Mouse (Mus musculus) embryo, embryonic 11 days (tissue): Measurements from ENCODE around the gene Dars.

Experiments used
- DNase-seq: peaks from one replicate; pipeline ENCODE4 v3.0.0-alpha.2; 2015

The Dars gene

GRCm38 (mm10) chr1:128416584-128417532, at the start of gene Dars:
Gene Dars, minus strand, starts transcription at chr1:128417368.
- peak; percentile 94 for DNase-seq

- DNase-seq = no peak
These were observed 49.7 kb upstream of the Dars start for GRCm38 (mm10) chr1:128466828-128467227.

GRCm38 (mm10) chr1:128463478-128463877, 46.3 kb upstream of the Dars start:
- no peak for DNase-seq

GRCm38 (mm10) chr1:128462389-128462788, 45.2 kb upstream of the Dars start:
- DNase-seq = no peak

GRCm38 (mm10) chr1:128460780-128461179, 43.6 kb upstream of the Dars start:
- no peak for DNase-seq

GRCm38 (mm10) chr1:128459439-128459838, 42.3 kb upstream of the Dars start:
- no peak for DNase-seq

GRCm38 (mm10) chr1:128459011-128459410, 41.8 kb upstream of the Dars start:
- no peak for DNase-seq

GRCm38 (mm10) chr1:128456844-128457445, 39.8 kb upstream of the Dars start:
- peak; percentile 37 for DNase-seq

GRCm38 (mm10) chr1:128456271-128456670, 39.1 kb upstream of the Dars start:
- no peak for DNase-seq

GRCm38 (mm10) chr1:128452210-128452609, 35.0 kb upstream of the Dars start:
- DNase-seq = no peak

GRCm38 (mm10) chr1:128451183-128451582, 34.0 kb upstream of the Dars start:
- DNase-seq = no peak

- DNase-seq = no peak
These were observed 30.2 kb upstream of the Dars start for GRCm38 (mm10) chr1:128447206-128447902.

- peak; percentile 34 for DNase-seq
These were observed 27.0 kb upstream of the Dars start for GRCm38 (mm10) chr1:128443890-128444839.

GRCm38 (mm10) chr1:128441129-128441473, 23.9 kb upstream of the Dars start:
- no peak for DNase-seq

GRCm38 (mm10) chr1:128440386-128441128, 23.4 kb upstream of the Dars start:
- DNase-seq = peak; percentile 39

GRCm38 (mm10) chr1:128439618-128440017, 22.4 kb upstream of the Dars start:
- no peak for DNase-seq

GRCm38 (mm10) chr1:128438526-128438925, 21.4 kb upstream of the Dars start:
- no peak for DNase-seq

GRCm38 (mm10) chr1:128437276-128437675, 20.1 kb upstream of the Dars start:
- no peak for DNase-seq

- DNase-seq = no peak
These were observed 18.8 kb upstream of the Dars start for GRCm38 (mm10) chr1:128436015-128436414.

GRCm38 (mm10) chr1:128435551-128435950, 18.4 kb upstream of the Dars start:
- DNase-seq = no peak

GRCm38 (mm10) chr1:128424928-128425327, 7.8 kb upstream of the Dars start:
- no peak for DNase-seq

- no peak for DNase-seq
These were observed 343 bp upstream of the Dars start for GRCm38 (mm10) chr1:128417533-128417888.
